Mouse (Mus musculus): ENCODE data around the gene Tmem204. TPM values are rescaled to one million over a fixed set of nuclear protein-coding genes. Genes with fewer than 3 reads are reported as not detected.
"Not testable (repeated sequence)": the region's sequence is repeated elsewhere in the genome, so short reads cannot be mapped to it uniquely, and the experiment has no call there.

Tmem204 gene
- 88.2 and 93.2 TPM in 2 replicates for polyA plus RNA-seq (2015; fragmentation: Nextera tagmentation; extraction: Ambion mirVana)

GRCm38 (mm10) chr17:25083444-25083931, at the start of gene Tmem204:
Tmem204 (minus strand) TSS chr17:25083591.
- H3K4me1 ChIP-seq: peaks cover 41% of the 10 kb centered on the region
- H3K9ac ChIP-seq: no peak within 1 kb of the TSS
- H3K4me3 ChIP-seq: no peak within 1 kb of the TSS

GRCm38 (mm10) chr17:25130060-25130459, 46.7 kb upstream of the Tmem204 start:
- H3K27ac ChIP-seq: no peak overlapping the region
- no peak overlapping the region for H3K4me3 ChIP-seq
- no peaks in the 10 kb centered on the region for H3K27me3 ChIP-seq
- no peak overlapping the region for H3K9ac ChIP-seq
- no peaks in the 10 kb centered on the region for H3K9me3 ChIP-seq
- no peaks in the 10 kb centered on the region for H3K36me3 ChIP-seq
- no peak for ATAC-seq (ENCODE audit: borderline replicate concordance, extremely low read depth, low FRiP score, low TSS enrichment)
- peaks cover 10% of the 10 kb centered on the region for H3K4me1 ChIP-seq
- WGBS: 74% methylated on average over 1 of the region's 1 CpGs
- H3K4me2 ChIP-seq: no peak overlapping the region

More at GRCm38 (mm10) chr17:25083444-25083931, at the start of gene Tmem204:
- Histone ChIP-seq H3K27me3 (no peaks in the 10 kb centered on the region), H3K9me3 (no peaks in the 10 kb centered on the region), H3K4me2 (peak within 1 kb of the TSS; percentile 61), H3K27ac (peak within 1 kb of the TSS; percentile 97), H3K36me3 (no peaks in the 10 kb centered on the region)
- ATAC-seq (ENCODE audit: borderline replicate concordance, extremely low read depth, low FRiP score, low TSS enrichment): peak; percentile 83
- WGBS: 19% methylated on average over 7 of the region's 7 CpGs

GRCm38 (mm10) chr17:25127681-25128080, 44.3 kb upstream of the Tmem204 start:
- no peaks in the 10 kb centered on the region for H3K9me3 ChIP-seq
- H3K4me2 ChIP-seq: no peak overlapping the region
- no peaks in the 10 kb centered on the region for H3K36me3 ChIP-seq
- no peaks in the 10 kb centered on the region for H3K4me1 ChIP-seq
- 54% methylated on average over 9 of the region's 9 CpGs for WGBS
- H3K9ac ChIP-seq: no peak overlapping the region
- no peak overlapping the region for H3K27ac ChIP-seq
- no peak overlapping the region for H3K4me3 ChIP-seq
- no peaks in the 10 kb centered on the region for H3K27me3 ChIP-seq
- ATAC-seq (ENCODE audit: borderline replicate concordance, extremely low read depth, low FRiP score, low TSS enrichment): no peak

DNA sequence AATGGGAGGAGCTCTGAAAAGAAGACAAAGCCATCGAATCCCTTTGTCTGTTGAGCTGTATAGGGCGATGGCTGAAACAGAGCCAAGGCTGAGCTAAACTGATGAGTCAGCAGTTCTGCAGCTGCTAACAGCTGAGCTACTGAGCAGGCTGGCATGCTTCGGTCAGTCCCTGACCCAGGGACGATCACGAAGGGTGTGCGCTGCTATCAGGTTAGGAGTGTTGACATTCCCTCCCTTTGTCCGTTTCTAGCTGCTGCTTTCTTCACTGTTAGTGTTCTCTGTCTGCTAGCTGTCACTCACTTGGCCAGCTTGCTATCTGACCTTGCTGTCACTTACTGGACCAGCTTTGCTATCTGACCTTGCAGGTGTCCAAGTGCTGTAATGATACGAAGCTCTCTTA, 43.7 kb upstream of the Tmem204 start:
- H3K4me1 ChIP-seq: no peaks in the 10 kb centered on the region
- no peaks in the 10 kb centered on the region for H3K36me3 ChIP-seq
- WGBS: 31% methylated on average over 8 of the region's 8 CpGs
- no peak overlapping the region for H3K9ac ChIP-seq
- H3K9me3 ChIP-seq: no peaks in the 10 kb centered on the region
- H3K4me3 ChIP-seq: no peak overlapping the region
- no peak overlapping the region for H3K4me2 ChIP-seq
- no peak for ATAC-seq (ENCODE audit: borderline replicate concordance, extremely low read depth, low FRiP score, low TSS enrichment)
- H3K27me3 ChIP-seq: no peaks in the 10 kb centered on the region
- H3K27ac ChIP-seq: no peak overlapping the region

DNA sequence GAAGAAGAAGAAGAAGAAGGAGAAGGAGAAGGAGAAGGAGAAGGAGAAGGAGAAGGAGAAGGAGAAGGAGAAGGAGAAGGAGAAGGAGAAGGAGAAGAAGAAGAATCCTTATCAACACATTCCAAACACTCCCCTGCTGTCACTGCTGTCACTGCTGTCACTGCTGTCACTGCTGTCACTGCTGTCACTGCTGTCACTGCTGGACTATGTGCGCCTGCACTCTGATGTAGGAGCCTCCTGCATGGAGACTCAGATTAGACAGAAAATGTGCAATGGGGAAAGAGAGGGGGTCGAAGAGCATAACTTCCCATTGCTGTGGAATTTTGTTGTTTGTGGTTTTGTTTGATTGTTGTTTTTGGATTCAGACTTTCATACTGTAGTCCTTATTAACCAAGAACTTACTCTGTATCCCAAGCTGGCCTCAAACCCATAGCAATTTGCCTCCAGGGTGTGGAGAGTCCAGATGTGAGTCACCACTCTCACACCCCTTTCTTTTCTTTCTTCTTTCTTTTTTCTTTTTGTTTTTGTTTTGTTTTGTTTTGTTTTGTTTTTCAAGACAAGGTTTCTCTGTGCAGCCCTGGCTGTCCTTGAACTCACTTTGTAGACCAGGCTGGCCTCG, 42.2 kb upstream of the Tmem204 start:
- ATAC-seq (ENCODE audit: borderline replicate concordance, extremely low read depth, low FRiP score, low TSS enrichment); H3K4me1 ChIP-seq; H3K4me2 ChIP-seq; H3K9me3 ChIP-seq; H3K36me3 ChIP-seq; H3K27me3 ChIP-seq; H3K27ac ChIP-seq; H3K4me3 ChIP-seq; H3K9ac ChIP-seq: not testable (repeated sequence)
- WGBS: 67% methylated on average over 3 of the region's 3 CpGs

DNA sequence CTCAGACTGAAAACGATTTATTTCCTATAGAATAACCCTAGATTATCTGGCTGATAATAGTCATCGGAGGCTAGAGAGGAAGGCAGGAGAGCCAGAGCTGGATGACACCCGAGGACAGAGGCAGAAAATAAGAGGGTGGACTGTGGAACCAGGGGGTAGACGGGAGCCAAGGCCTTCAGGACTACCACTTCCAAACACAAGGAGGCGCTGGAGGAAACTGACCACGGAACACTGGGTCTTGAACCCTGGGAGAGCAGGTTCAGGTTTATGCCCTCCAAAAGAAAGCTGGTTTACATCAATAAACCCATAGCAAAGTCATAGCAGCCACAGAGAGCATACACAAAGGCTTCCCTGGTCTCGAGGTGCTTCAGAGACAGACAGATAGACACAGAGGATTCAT, 40.6 kb upstream of the Tmem204 start:
- 23% methylated on average over 7 of the region's 7 CpGs for WGBS
- H3K4me1 ChIP-seq: no peaks in the 10 kb centered on the region
- no peak overlapping the region for H3K4me3 ChIP-seq
- H3K9me3 ChIP-seq: no peaks in the 10 kb centered on the region
- no peak overlapping the region for H3K27ac ChIP-seq
- H3K27me3 ChIP-seq: no peaks in the 10 kb centered on the region
- no peak overlapping the region for H3K9ac ChIP-seq
- H3K4me2 ChIP-seq: no peak overlapping the region
- no peak for ATAC-seq (ENCODE audit: borderline replicate concordance, extremely low read depth, low FRiP score, low TSS enrichment)
- no peaks in the 10 kb centered on the region for H3K36me3 ChIP-seq

GRCm38 (mm10) chr17:25120406-25120805, 37.0 kb upstream of the Tmem204 start, which contains the start of gene Ptx4:
Ptx4 (plus strand) TSS chr17:25120760.
- H3K27ac ChIP-seq: no peak within 1 kb of the TSS
- no peaks in the 10 kb centered on the region for H3K27me3 ChIP-seq
- no peaks in the 10 kb centered on the region for H3K36me3 ChIP-seq
- H3K4me1 ChIP-seq: peaks cover 6% of the 10 kb centered on the region
- no peak within 1 kb of the TSS for H3K4me3 ChIP-seq
- no peaks in the 10 kb centered on the region for H3K9me3 ChIP-seq
- WGBS: 37% methylated on average over 3 of the region's 3 CpGs
- H3K4me2 ChIP-seq: no peak within 1 kb of the TSS
- ATAC-seq (ENCODE audit: borderline replicate concordance, extremely low read depth, low FRiP score, low TSS enrichment): no peak
- H3K9ac ChIP-seq: no peak within 1 kb of the TSS

GRCm38 (mm10) chr17:25117263-25117662, 33.9 kb upstream of the Tmem204 start:
- Histone ChIP-seq H3K4me2 (no peak overlapping the region), H3K4me3 (no peak overlapping the region), H3K4me1 (peaks cover 14% of the 10 kb centered on the region), H3K36me3 (no peaks in the 10 kb centered on the region; the same call in 1 of the 2 replicates), H3K9me3 (no peaks in the 10 kb centered on the region), H3K27ac (no peak overlapping the region), H3K9ac (no peak overlapping the region), H3K27me3 (no peaks in the 10 kb centered on the region)
- ATAC-seq (ENCODE audit: borderline replicate concordance, extremely low read depth, low FRiP score, low TSS enrichment): no peak
- WGBS: 28% methylated on average over 4 of the region's 4 CpGs

- peaks cover 17% of the 10 kb centered on the region for H3K4me1 ChIP-seq
- H3K9ac ChIP-seq: peak within 1 kb of the TSS; percentile 75
- WGBS: 6% methylated on average over 40 of the region's 40 CpGs
- ATAC-seq (ENCODE audit: borderline replicate concordance, extremely low read depth, low FRiP score, low TSS enrichment): peak; percentile 93
- H3K4me3 ChIP-seq: peak within 1 kb of the TSS; percentile 65
- peaks cover 2% of the 10 kb centered on the region; the same call in 1 of the 2 replicates for H3K36me3 ChIP-seq
- no peaks in the 10 kb centered on the region for H3K9me3 ChIP-seq
- H3K4me2 ChIP-seq: peak within 1 kb of the TSS; percentile 98
- H3K27me3 ChIP-seq: no peaks in the 10 kb centered on the region
- H3K27ac ChIP-seq: peak within 1 kb of the TSS; percentile 92
Measured at GRCm38 (mm10) chr17:25115664-25116432, 32.5 kb upstream of the Tmem204 start, which contains the start of gene Telo2. Telo2 (minus strand) TSS chr17:25115967.

DNA sequence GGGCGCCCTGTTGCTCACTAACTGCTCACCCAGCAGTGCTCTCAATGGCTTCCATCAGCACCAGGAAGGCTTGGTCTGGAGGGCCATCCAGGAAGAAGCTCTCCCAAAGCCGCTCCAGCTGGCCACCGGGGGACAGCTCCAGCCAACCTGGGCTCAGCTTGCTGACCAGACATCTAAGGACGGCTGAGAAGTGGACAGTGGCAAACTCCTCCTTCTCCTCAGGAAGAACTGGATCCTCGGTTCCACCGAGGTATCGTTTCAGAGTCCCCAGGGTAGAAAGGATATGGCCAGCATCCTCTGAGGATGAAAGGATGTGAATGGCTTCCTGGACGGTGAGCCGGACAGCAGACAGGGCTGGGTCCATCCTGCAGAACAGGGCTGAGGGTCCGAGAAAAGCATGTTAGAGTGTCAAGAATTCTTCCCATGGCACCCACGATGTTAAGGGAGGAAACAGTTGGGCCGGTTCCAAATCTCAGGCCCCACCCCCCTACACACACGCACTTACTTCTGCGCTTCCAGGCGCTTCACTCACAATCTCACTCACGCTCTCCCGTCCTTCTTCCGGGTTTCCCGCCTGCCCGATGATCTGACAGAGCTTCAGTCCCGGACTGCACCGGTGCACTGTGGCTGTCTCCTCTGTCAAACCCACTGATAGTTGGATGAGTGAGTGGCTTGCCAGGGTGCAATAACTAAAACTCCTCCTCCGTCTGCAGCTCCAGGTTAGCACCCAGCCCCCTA, 31.7 kb upstream of the Tmem204 start:
- Histone ChIP-seq H3K4me2 (peak overlapping the region; percentile 98), H3K36me3 (peaks cover 10% of the 10 kb centered on the region; the same call in 1 of the 2 replicates), H3K27me3 (no peaks in the 10 kb centered on the region), H3K27ac (peak overlapping the region; percentile 92), H3K9ac (peak overlapping the region; percentile 75), H3K4me1 (peaks cover 17% of the 10 kb centered on the region), H3K9me3 (no peaks in the 10 kb centered on the region), H3K4me3 (peak overlapping the region; percentile 65)
- peak; percentile 43; the same call in 1 of the 2 replicates for ATAC-seq (ENCODE audit: borderline replicate concordance, extremely low read depth, low FRiP score, low TSS enrichment)
- WGBS: 5% methylated on average over 23 of the region's 23 CpGs

- peaks cover 29% of the 10 kb centered on the region for H3K36me3 ChIP-seq
- H3K27me3 ChIP-seq: no peaks in the 10 kb centered on the region
- H3K4me1 ChIP-seq: peaks cover 17% of the 10 kb centered on the region
- H3K27ac ChIP-seq: peak overlapping the region; percentile 31
- H3K4me2 ChIP-seq: no peak overlapping the region
- no peaks in the 10 kb centered on the region for H3K9me3 ChIP-seq
- H3K9ac ChIP-seq: no peak overlapping the region
- H3K4me3 ChIP-seq: no peak overlapping the region
- WGBS: 74% methylated on average over 3 of the region's 3 CpGs
- no peak for ATAC-seq (ENCODE audit: borderline replicate concordance, extremely low read depth, low FRiP score, low TSS enrichment)
Measured at GRCm38 (mm10) chr17:25112423-25112810, 29.0 kb upstream of the Tmem204 start.
